Mouse (Mus musculus) embryonic facial prominence, embryonic 11.5 days (tissue): ENCODE measurements around the gene Copg2. TPM values are rescaled to one million over a fixed set of nuclear protein-coding genes. Genes with fewer than 3 reads are reported as not detected.

Source experiments
- ATAC-seq: fragments of 200-750 bp; cut with Nextera tagmentation; replicated peaks from 2 replicates; pipeline ENCODE4 v1.8.0; 2017; ENCODE audit warnings: low read depth; ENCODE audit not compliant: insufficient number of reproducible peaks, low FRiP score, low TSS enrichment
- DNase-seq: peaks from one replicate; pipeline ENCODE4 v3.0.0-alpha.2; 2015; ENCODE audit warnings: low spot score
- H3K27ac ChIP-seq: fragments of 300-500 bp; sonication (generic); replicated peaks from 2 replicates; pipeline ENCODE4 v1.5.1; 2014; ENCODE audit warnings: mild to moderate bottlenecking, low read depth, low read length, control low read depth
- H3K27me3 ChIP-seq: fragments of 300-500 bp; sonication (generic); 2 replicates; pipeline ENCODE4 v1.6.1; 2014; ENCODE audit warnings: mild to moderate bottlenecking, low read length, moderate library complexity, mixed read lengths; ENCODE audit not compliant: control insufficient read depth, insufficient read depth
- H3K36me3 ChIP-seq: fragments of 300-500 bp; sonication (generic); replicated peaks from 2 replicates; pipeline ENCODE4 v1.6.1; 2014; ENCODE audit warnings: low read depth, mild to moderate bottlenecking, low read length, moderate library complexity, mixed read lengths; ENCODE audit not compliant: control insufficient read depth, insufficient read depth
- H3K4me1 ChIP-seq: fragments of 300-500 bp; sonication (generic); 2 replicates; pipeline ENCODE4 v1.6.1; 2014; ENCODE audit warnings: low read length, mixed read lengths; ENCODE audit not compliant: control insufficient read depth, insufficient read depth
- H3K4me2 ChIP-seq: fragments of 300-500 bp; sonication (generic); 2 replicates; pipeline ENCODE4 v1.6.1; 2014; ENCODE audit warnings: low read depth, mild to moderate bottlenecking, control low read depth, low read length, moderate library complexity
- H3K4me3 ChIP-seq: fragments of 300-500 bp; sonication (generic); 2 replicates; pipeline ENCODE4 v1.5.1; 2014; ENCODE audit warnings: low read depth, low read length, control low read depth
- H3K9ac ChIP-seq: fragments of 300-500 bp; sonication (generic); replicated peaks from 2 replicates; pipeline ENCODE4 v1.6.1; 2014; ENCODE audit warnings: mild to moderate bottlenecking, control low read depth, low read length
- H3K9me3 ChIP-seq: fragments of 300-500 bp; sonication (generic); replicated peaks from 2 replicates; pipeline ENCODE4 v1.6.1; 2016; ENCODE audit warnings: mild to moderate bottlenecking, low read length, inconsistent platforms, mixed read lengths; ENCODE audit not compliant: control insufficient read depth
- WGBS: fragments of 180-500 bp; shearing (Covaris S2); extraction: QIAGEN DNeasy Blood & Tissue Kit; methylation state at CpG from one replicate; pipeline ENCODE4 v1.1.7; 2014; 5-methylcytosine and 5-hydroxymethylcytosine counted together
- polyA plus RNA-seq: library from polyadenylated mRNA; unstranded; fragments of >200 nt; fragmentation: Nextera tagmentation; extraction: Ambion mirVana; gene quantifications from 2 replicates; pipeline ENCODE4 v1.2.1, GENCODE M21; 2014

Copg2 gene
- polyA plus RNA-seq, 1 experiment from 2014 or later = 33.8 TPM

DNA sequence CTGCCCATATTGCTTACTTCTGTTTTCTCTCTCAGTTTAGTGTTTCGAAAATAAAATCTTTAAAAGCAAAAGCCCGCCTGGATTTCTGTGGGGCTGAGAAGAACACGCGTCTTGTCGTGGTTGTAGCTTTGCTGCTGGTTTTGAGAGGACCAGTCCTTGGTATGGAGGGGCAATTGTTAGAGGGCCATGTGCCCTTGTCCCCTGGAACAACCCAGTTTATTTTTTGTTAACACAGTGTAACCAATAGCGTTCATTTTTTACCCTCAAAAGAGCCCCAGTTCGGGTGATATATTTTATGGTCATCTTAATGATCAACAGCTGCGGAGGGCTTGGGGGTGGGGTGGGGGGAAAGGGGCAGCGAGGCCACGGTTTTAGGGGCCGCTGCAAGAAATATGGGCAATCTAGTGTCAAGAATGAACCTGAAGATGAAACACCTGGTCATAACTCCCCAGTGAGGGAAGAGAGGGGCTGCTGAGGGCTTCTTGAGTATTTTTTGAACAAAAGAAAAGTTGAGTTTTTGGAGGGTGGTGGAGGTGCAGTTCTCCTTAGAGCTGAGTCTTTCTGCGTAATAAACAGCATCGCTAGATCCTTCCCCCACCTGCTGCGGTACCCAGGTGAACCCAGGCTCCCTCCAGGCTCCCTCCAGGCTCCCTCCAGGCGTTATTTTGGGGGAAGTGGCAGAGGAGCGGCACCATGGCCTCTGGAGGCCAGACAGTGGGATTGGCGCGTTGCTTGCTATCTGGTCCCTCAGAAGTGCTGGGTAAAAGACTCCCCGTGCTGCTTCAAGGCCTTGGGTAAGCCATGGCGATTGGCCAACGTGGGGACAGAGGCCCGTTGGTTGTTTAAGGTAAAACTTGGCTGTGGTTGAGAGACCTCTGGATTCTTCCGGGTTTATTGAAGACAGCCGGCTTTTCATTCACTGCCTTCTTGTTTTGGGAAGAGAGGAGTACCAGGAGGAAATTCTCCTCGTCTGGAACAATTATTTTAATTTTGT lies 185.9 kb downstream of the Copg2 start:
- H3K27ac ChIP-seq = 0 out of 2 replicates have a peak overlapping the region, but pooled peaks have one; percentile 22
- H3K4me2 ChIP-seq = no peak overlapping the region
- no peak overlapping the region for H3K4me3 ChIP-seq
- H3K9ac ChIP-seq = no peak overlapping the region
- no peaks in the 10 kb centered on the region; the same call in 1 of the 2 replicates for H3K4me1 ChIP-seq
- 59% methylated on average over 25 of the region's 25 CpGs for WGBS
- DNase-seq (no peak), ATAC-seq (no peak)
- no peaks in the 10 kb centered on the region for H3K36me3 ChIP-seq
- no peaks in the 10 kb centered on the region for H3K9me3 ChIP-seq
- no peaks in the 10 kb centered on the region for H3K27me3 ChIP-seq

DNA sequence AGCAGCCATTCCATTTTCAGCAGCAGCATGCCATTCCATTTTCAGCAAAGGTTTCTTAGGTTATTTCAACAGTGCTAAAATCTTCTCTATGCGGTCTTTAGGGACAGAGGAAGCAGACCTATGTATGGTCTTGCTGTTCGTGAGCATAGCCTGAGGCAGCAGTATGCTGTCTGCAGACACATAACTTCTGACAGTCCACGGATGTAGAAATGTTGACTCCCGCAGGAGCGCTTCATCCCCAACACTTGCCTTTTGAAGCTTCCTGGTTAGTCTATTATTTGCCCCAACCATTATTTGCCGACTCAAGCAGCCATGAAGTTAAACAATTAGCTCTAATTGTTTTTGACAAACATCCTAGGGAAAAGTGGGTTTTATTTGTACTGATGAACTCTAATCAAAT lies 187.5 kb downstream of the Copg2 start:
- no peak overlapping the region for H3K9ac ChIP-seq
- H3K4me2 ChIP-seq = no peak overlapping the region
- H3K27ac ChIP-seq = no peak overlapping the region; the same call in 1 of the 2 replicates
- ATAC-seq = no peak
- H3K9me3 ChIP-seq = no peaks in the 10 kb centered on the region
- H3K36me3 ChIP-seq = no peaks in the 10 kb centered on the region
- H3K4me1 ChIP-seq = no peaks in the 10 kb centered on the region; the same call in 1 of the 2 replicates
- DNase-seq = no peak
- WGBS = 25% methylated on average over 6 of the region's 6 CpGs
- H3K27me3 ChIP-seq = no peaks in the 10 kb centered on the region
- no peak overlapping the region for H3K4me3 ChIP-seq

DNA sequence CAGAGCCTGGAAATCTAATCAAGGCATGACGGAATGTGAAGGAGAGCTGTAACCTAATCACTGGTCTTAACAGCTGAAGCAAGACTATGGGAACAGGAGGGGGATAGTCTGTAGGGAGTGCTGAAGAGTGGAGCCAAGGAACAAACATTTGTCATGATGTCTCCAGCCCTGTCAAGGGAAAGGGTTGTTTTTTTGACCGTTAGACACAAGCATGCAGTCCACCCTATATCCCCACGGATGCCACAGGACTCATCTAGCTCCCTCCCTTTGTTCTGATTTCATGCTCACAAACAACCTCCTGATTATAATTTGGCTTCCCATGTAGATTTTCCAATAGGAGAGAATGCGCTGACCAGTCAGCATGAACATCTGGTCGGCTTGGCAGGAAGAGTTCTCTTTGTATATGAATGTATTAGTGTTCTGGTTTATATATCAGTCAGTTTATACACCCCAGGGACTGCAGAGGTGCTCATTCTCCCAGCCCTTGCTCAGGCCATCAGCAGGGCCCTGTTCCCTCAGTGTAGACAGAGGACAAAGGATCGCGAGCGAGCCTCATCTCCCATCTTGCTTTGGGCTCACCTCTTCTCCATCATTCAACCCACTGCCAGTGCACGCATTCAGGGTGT lies 192.5 kb downstream of the Copg2 start:
- H3K36me3 ChIP-seq = no peaks in the 10 kb centered on the region
- H3K9me3 ChIP-seq = no peaks in the 10 kb centered on the region
- H3K4me3 ChIP-seq = no peak overlapping the region
- H3K4me1 ChIP-seq = no peaks in the 10 kb centered on the region; the same call in 1 of the 2 replicates
- H3K4me2 ChIP-seq = no peak overlapping the region
- H3K27me3 ChIP-seq = no peaks in the 10 kb centered on the region
- H3K9ac ChIP-seq = no peak overlapping the region
- ATAC-seq (no peak), DNase-seq (no peak)
- H3K27ac ChIP-seq = no peak overlapping the region
- WGBS = 89% methylated on average over 9 of the region's 9 CpGs

DNA sequence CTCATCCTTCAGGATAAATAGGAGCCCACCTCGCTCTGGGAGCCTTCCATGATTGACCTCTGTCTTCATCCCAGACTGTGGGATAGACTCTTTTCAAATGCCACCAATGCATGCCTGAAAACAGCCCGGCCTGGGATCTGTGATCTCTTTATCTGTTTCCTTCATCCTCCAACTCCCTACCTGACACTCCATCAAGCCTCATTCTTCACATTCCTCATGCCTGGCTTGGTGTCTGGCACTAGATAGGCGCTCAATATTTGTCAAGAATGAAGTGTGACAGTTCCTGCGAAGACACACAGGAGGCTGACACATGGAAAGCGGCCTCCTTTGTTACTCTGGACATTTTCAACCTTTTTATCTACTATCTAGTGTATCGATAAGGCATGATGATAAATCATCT lies 193.1 kb downstream of the Copg2 start:
- Histone ChIP-seq H3K27ac (no peak overlapping the region), H3K9ac (no peak overlapping the region), H3K36me3 (no peaks in the 10 kb centered on the region), H3K4me1 (no peaks in the 10 kb centered on the region), H3K9me3 (no peaks in the 10 kb centered on the region), H3K27me3 (no peaks in the 10 kb centered on the region), H3K4me3 (no peak overlapping the region), H3K4me2 (no peak overlapping the region)
- 82% methylated on average over 6 of the region's 6 CpGs for WGBS
- ATAC-seq (no peak), DNase-seq (no peak)

DNA sequence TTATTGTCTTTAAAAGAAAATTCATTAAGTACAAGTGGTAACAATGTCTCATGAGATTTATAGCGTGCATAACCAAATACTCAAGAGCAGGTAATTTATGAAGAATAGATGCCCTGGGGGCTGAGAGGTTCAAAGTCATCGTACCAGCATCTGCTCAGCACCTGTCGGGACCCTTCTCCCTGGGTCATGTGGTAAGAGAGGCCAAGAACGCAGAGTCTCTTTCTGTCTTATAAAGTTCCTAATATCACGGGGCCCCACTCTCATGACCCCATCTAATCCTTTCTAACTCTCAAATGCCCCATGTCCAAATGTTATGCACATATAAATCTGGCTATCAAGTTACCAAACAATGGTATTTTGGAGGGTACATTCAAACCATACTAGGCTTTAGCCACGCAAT lies 193.7 kb downstream of the Copg2 start:
- H3K27ac ChIP-seq = no peak overlapping the region
- H3K27me3 ChIP-seq = no peaks in the 10 kb centered on the region
- no peaks in the 10 kb centered on the region for H3K36me3 ChIP-seq
- H3K4me3 ChIP-seq = no peak overlapping the region
- no peak overlapping the region for H3K4me2 ChIP-seq
- H3K9me3 ChIP-seq = no peaks in the 10 kb centered on the region
- WGBS = 52% methylated on average over 6 of the region's 6 CpGs
- H3K4me1 ChIP-seq = no peaks in the 10 kb centered on the region
- no peak for DNase-seq
- no peak overlapping the region for H3K9ac ChIP-seq
- no peak for ATAC-seq

DNA sequence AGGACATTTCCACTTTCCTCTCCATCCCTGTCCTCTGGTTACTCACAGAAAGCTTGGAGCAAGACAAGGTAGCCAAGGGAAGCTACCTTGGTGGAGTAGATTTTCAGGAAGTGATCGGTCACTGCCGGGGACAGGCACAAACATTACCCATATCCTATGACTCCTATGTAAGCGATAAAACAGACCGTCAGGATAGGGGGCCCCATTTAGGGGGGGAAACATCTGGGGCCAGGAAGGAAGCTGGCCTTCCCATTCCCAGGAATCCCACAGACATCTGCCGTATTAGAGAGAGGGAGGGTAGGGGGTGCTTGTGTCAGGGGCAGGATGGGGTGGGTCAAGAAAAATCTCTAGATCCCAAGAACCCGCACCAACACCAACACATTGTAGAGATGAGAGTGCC lies 196.4 kb downstream of the Copg2 start:
- Histone ChIP-seq H3K27me3 (no peaks in the 10 kb centered on the region), H3K4me2 (no peak overlapping the region), H3K9me3 (no peaks in the 10 kb centered on the region), H3K4me1 (no peaks in the 10 kb centered on the region), H3K9ac (no peak overlapping the region), H3K36me3 (no peaks in the 10 kb centered on the region), H3K27ac (no peak overlapping the region), H3K4me3 (no peak overlapping the region)
- DNase-seq (no peak), ATAC-seq (0 out of 2 replicates have a peak, but pooled peaks have one; percentile 37)
- 41% methylated on average over 6 of the region's 6 CpGs for WGBS

DNA sequence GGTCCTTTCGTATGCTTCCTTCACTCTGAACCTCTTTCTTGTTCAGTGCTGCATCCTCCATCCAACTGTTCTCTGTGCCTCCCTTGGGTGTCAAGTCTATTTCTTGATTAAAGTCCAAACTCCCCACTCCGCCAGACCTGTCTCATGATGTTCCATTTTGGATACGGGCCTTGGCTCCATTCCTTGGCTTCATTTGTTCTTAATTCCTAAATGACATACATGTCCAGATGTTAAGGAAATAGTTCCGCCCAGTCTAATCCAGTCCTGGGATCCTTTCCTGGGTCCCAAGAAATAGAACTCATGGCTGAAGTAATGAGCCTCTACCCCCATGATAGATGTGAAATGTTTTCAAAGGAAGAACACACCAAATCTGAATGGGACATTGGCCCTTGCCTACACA lies 198.6 kb downstream of the Copg2 start:
- WGBS = 92% methylated on average over 4 of the region's 4 CpGs

More for the DNA sequence above, 198.6 kb downstream of the Copg2 start:
- no peak overlapping the region for H3K9ac ChIP-seq
- H3K4me2 ChIP-seq = no peak overlapping the region
- no peaks in the 10 kb centered on the region for H3K9me3 ChIP-seq
- no peak for DNase-seq
- H3K27me3 ChIP-seq = no peaks in the 10 kb centered on the region
- no peak overlapping the region for H3K27ac ChIP-seq
- no peak for ATAC-seq
- H3K4me1 ChIP-seq = no peaks in the 10 kb centered on the region
- H3K4me3 ChIP-seq = no peak overlapping the region
- no peaks in the 10 kb centered on the region for H3K36me3 ChIP-seq
